Mouse (Mus musculus) adrenal gland, postnatal 4 days (tissue): ENCODE data around the gene Smg7. TPM values are rescaled to one million over a fixed set of nuclear protein-coding genes. Genes with fewer than 3 reads are reported as not detected.

Experiments
- DNase-seq, 2 experiments: peaks; one replicate each; pipeline ENCODE4 v3.0.0; 2021 to 2022; ENCODE audit warnings: low spot score in 2 of 2, mixed read lengths in 2 of 2
- total RNA-seq, 2 experiments: library from RNA; stranded (reverse); gene quantifications; 2 replicates each; pipeline ENCODE4 v1.2.3; 2021

Smg7 gene
- total RNA-seq, 2 experiments from 2014 or later: 65.4 to 73.4 TPM

GRCm38 (mm10) chr1:152809541-152810252, 92.7 kb downstream of the Smg7 start:
- DNase-seq: no peak

- no peak for DNase-seq
Observed at GRCm38 (mm10) chr1:152808392-152808680, 94.1 kb downstream of the Smg7 start.

GRCm38 (mm10) chr1:152807619-152808391, 94.6 kb downstream of the Smg7 start:
- no peak for DNase-seq

- no peak for DNase-seq
Observed at GRCm38 (mm10) chr1:152804907-152805306, 97.5 kb downstream of the Smg7 start.

- no peak for DNase-seq
Observed at GRCm38 (mm10) chr1:152800633-152801176, 101.7 kb downstream of the Smg7 start.

- DNase-seq: no peak
Observed at GRCm38 (mm10) chr1:152799897-152800296, 102.5 kb downstream of the Smg7 start, which contains the start of gene Ncf2. Ncf2 (plus strand) TSS chr1:152800194.

GRCm38 (mm10) chr1:152798125-152798524, 104.3 kb downstream of the Smg7 start:
- DNase-seq: no peak

- DNase-seq: no peak
Observed at GRCm38 (mm10) chr1:152796683-152797263, 105.7 kb downstream of the Smg7 start.

- no peak for DNase-seq
Observed at GRCm38 (mm10) chr1:152795688-152796255, 106.7 kb downstream of the Smg7 start.

- DNase-seq: no peak
Observed at GRCm38 (mm10) chr1:152793495-152794130, 108.8 kb downstream of the Smg7 start.

GRCm38 (mm10) chr1:152792736-152793494, 109.5 kb downstream of the Smg7 start:
- no peak for DNase-seq

GRCm38 (mm10) chr1:152791269-152791668, 111.2 kb downstream of the Smg7 start:
- DNase-seq: no peak

GRCm38 (mm10) chr1:152790821-152791220, 111.6 kb downstream of the Smg7 start:
- no peak for DNase-seq

- DNase-seq: no peak
Observed at GRCm38 (mm10) chr1:152790254-152790653, 112.2 kb downstream of the Smg7 start.

- DNase-seq: no peak
Observed at GRCm38 (mm10) chr1:152788121-152788660, 114.3 kb downstream of the Smg7 start.

Other genes starting within 250 kb of the Smg7 start
- not detected for gene Apobec4, start 152.1 kb downstream of the Smg7 start, total RNA-seq
- gene Rgl1, start 136.3 kb downstream of the Smg7 start, total RNA-seq: 10 to 100 TPM; 50.8 to 60.7 TPM
- 100 to 1,000 TPM; 120 to 124 TPM for gene Arpc5, start 136.1 kb downstream of the Smg7 start, total RNA-seq
- 1 to 10 TPM; 5.4 to 7.3 TPM for gene Ncf2, start 102.5 kb downstream of the Smg7 start, total RNA-seq
- gene Nmnat2, start 52.3 kb upstream of the Smg7 start, total RNA-seq: 1 to 10 TPM; 4.2 to 4.5 TPM